Comparison of ENCODE assay signal across 13 mouse cellular contexts in the genomic region with DNA sequence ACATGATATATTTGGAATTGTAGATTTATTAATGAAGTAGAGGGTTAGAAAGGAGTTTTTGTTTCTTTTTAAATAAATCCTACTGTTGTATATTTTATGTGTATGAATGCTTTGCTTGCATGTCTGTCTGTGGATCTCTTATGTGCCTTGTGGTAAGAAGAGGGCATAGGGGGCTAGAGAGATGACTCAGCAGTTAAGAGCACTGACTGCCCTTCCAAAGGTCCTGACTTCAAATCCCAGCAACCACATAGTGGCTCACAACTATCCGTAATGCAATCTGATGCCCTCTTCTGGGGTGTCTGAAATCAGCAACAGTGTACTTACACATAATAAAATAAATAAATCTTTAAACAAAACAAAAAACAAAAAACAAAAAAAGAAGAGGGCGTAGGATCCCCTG. TPM values are rescaled to one million over a fixed set of nuclear protein-coding genes. Genes with fewer than 3 reads are reported as not detected.
"Had no signal": no experiment of that assay in that cellular context is flagged by ENCODE, and none has a peak within 500 bp of the region (broad histone marks: within the 10 kb centered on the region; RNA-seq: fewer than 3 reads in every experiment).

No protein-coding gene starts in this region.

- DNase-seq: liver, postnatal 0 days; lung, embryonic 14.5 days; lung, postnatal 10 days; retina, postnatal 1 day; right cerebral cortex, adult 18-20 months; right cerebral cortex, postnatal 25 days; right cerebral cortex, postnatal 4 days; thymus, adult 2 months; thymus, postnatal 25 days; thymus, postnatal 4 days had no signal

RNA-seq across cellular contexts. Expression of gene 6030445D17Rik, which starts 24.5 kb away (rescaled TPM):
- total RNA-seq: megakaryocyte progenitor cell, adult 5-6 weeks had no signal
- polyA plus RNA-seq: macrophage; testis, adult 2 months had no signal
